Mouse (Mus musculus) forebrain, postnatal 0 days (tissue): ENCODE measurements at regions not wholly inside any gene's neighbourhood (a gene's known extent, or its start where the extent isn't known, plus 50 kb on each side); places are given as distances from the start of the nearest gene placed in this dataset.
A peak's percentile ranks its signal among the peaks of the same experiment; 100 is the strongest.

Source experiments
- ATAC-seq: fragments of 200-750 bp; cut with Nextera tagmentation; 2 replicates; pipeline ENCODE4 v1.8.0; 2017; ENCODE audit warnings: mild to moderate bottlenecking, moderate library complexity
- DNase-seq: peaks from one replicate; pipeline ENCODE4 v3.0.0-alpha.2; 2015
- H3K27ac ChIP-seq: fragments of 300-500 bp; sonication (generic); 2 replicates; pipeline ENCODE4 v1.5.1; 2014; ENCODE audit warnings: low read depth, mild to moderate bottlenecking, antibody characterized with exemption, low read length, moderate library complexity, mixed read lengths
- H3K27me3 ChIP-seq: fragments of 300-500 bp; sonication (generic); 2 replicates; pipeline ENCODE4 v1.6.1; 2014; ENCODE audit warnings: mild to moderate bottlenecking, low read length, mixed read lengths; ENCODE audit not compliant: insufficient read depth
- H3K36me3 ChIP-seq: fragments of 300-500 bp; sonication (generic); 2 replicates; pipeline ENCODE4 v1.6.1; 2014; ENCODE audit warnings: mild to moderate bottlenecking, moderate library complexity; ENCODE audit not compliant: insufficient read depth
- H3K4me1 ChIP-seq: fragments of 300-500 bp; sonication (generic); 2 replicates; pipeline ENCODE4 v1.6.1; 2014; ENCODE audit warnings: antibody characterized with exemption; ENCODE audit not compliant: insufficient read depth
- H3K4me2 ChIP-seq: fragments of 300-500 bp; sonication (generic); 2 replicates; pipeline ENCODE4 v1.6.1; 2014; ENCODE audit warnings: low read depth, mild to moderate bottlenecking, moderate library complexity
- H3K4me3 ChIP-seq: fragments of 300-500 bp; sonication (generic); 2 replicates; pipeline ENCODE4 v1.5.1; 2014; ENCODE audit warnings: low read depth, low read length, mixed read lengths
- H3K9ac ChIP-seq: fragments of 300-500 bp; sonication (generic); 2 replicates; pipeline ENCODE4 v1.6.1; 2014; ENCODE audit warnings: mild to moderate bottlenecking
- H3K9me3 ChIP-seq: fragments of 300-500 bp; sonication (generic); 2 replicates; pipeline ENCODE4 v1.6.1; 2016; ENCODE audit warnings: low read length
- CTCF ChIP-seq: sonication (generic); IDR thresholded peaks from 2 replicates; pipeline ENCODE4 v1.5.1; 2016; ENCODE audit warnings: antibody characterized with exemption, control low read depth, low read depth
- WGBS: fragments of 180-500 bp; shearing (Covaris S2); extraction: QIAGEN DNeasy Blood & Tissue Kit; methylation state at CpG from one replicate; pipeline ENCODE4 v1.1.7; 2014; 5-methylcytosine and 5-hydroxymethylcytosine counted together

- no peak overlapping the region for H3K4me2 ChIP-seq
- H3K27me3 ChIP-seq: no peaks in the 10 kb centered on the region
- no peaks in the 10 kb centered on the region for H3K36me3 ChIP-seq
- ATAC-seq: no peak
- no peak for TF ChIP-seq CTCF
- DNase-seq: no peak
- no peak overlapping the region for H3K9ac ChIP-seq
- 51% methylated on average over 2 of the region's 2 CpGs for WGBS
- H3K4me1 ChIP-seq: no peaks in the 10 kb centered on the region
- no peak overlapping the region for H3K27ac ChIP-seq
- H3K4me3 ChIP-seq: no peak overlapping the region
- H3K9me3 ChIP-seq: no peaks in the 10 kb centered on the region
These were observed 661.6 kb downstream of the Defb40 start for GRCm38 (mm10) chr8:18316488-18316887.

DNA sequence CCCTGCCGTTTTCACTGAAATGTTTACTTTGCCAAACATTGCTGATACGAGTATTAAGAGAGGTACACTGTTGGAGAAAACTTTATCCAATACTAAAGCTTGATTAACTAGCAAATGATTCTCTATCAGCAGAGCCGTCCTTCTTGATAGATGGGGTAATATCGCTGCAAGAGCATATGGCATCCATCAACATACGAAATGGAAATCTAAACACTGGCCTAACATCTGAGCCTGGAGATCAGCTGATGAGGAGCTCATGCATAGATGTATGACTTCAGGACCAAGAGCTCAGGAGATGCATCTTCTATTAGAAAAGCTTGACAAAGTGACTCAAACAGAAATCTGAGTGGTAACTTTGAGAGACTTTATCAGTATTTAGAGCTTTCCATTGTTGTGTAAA, 666.5 kb downstream of the Defb40 start:
- H3K9me3 ChIP-seq: no peaks in the 10 kb centered on the region
- H3K36me3 ChIP-seq: no peaks in the 10 kb centered on the region
- no peak for TF ChIP-seq CTCF
- ATAC-seq: no peak
- no peak overlapping the region for H3K27ac ChIP-seq
- no peak overlapping the region for H3K4me3 ChIP-seq
- no peaks in the 10 kb centered on the region for H3K4me1 ChIP-seq
- 61% methylated on average over 5 of the region's 5 CpGs for WGBS
- no peak overlapping the region for H3K9ac ChIP-seq
- DNase-seq: no peak
- H3K4me2 ChIP-seq: no peak overlapping the region
- no peaks in the 10 kb centered on the region for H3K27me3 ChIP-seq

DNA sequence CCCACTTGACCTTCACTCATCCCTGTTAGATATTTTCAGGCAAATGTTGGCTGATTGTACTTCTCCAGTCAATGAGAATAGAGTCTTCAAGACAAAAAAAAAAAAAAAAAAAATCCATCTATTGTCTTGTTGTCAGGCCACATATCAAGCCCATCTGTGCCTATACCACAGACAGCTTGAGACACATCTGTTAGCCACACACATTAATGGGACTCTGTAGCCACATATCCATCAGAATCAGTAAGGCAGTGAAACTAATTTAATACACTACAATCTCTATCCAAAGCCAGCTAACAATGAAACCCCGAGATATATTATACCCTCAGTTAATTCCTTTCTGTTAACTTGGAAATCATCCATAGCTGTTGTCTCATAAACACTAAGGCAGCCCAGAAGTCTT, 667.1 kb downstream of the Defb40 start:
- H3K9ac ChIP-seq: no peak overlapping the region
- H3K4me1 ChIP-seq: no peaks in the 10 kb centered on the region
- no peaks in the 10 kb centered on the region for H3K9me3 ChIP-seq
- TF ChIP-seq CTCF: no peak
- no peak for DNase-seq
- no peak; the same call in 1 of the 2 replicates for ATAC-seq
- no peak overlapping the region for H3K4me2 ChIP-seq
- no peaks in the 10 kb centered on the region for H3K36me3 ChIP-seq
- H3K4me3 ChIP-seq: no peak overlapping the region
- H3K27ac ChIP-seq: no peak overlapping the region
- no peaks in the 10 kb centered on the region for H3K27me3 ChIP-seq
- 29% methylated on average over 1 of the region's 1 CpGs for WGBS

DNA sequence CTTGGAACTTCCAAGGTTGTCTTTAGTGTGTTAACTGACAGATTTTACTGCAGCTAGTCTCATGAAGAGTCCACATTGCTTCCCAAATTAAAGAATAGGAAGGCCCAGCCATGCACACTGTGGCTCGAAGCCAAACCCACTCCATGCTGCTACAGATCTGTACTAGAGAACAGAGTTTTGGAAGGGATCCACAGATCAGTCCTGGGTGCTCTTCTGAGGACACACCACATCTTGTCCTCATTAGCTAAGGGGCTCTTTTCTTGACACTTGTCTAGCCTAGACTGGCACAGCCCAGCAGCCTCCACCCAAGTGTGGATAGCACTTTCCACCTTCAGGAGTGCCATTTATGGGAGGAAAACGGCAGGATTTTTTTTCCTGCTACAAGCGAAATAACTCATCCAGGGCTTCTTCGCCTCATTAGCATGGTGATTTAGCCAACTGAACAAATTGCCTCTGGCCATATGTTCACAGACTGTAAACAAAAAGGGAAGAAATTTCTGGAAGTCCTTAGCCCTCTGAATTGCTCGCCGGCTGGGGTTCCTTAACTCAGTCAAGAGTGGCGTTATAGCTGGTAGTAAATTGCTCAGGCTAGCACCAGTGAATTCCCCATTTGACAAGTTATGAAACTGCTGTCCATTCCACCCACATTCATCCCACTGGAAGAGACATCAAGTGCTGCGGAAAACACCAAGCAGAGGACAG, 690.4 kb downstream of the Defb40 start:
- DNase-seq (peak; percentile 22), ATAC-seq (peak; percentile 55)
- Histone ChIP-seq H3K9me3 (no peaks in the 10 kb centered on the region), H3K27ac (no peak overlapping the region), H3K4me2 (no peak overlapping the region), H3K4me3 (no peak overlapping the region), H3K9ac (no peak overlapping the region), H3K27me3 (no peaks in the 10 kb centered on the region), H3K36me3 (no peaks in the 10 kb centered on the region), H3K4me1 (no peaks in the 10 kb centered on the region)
- TF ChIP-seq CTCF: no peak
- WGBS: 50% methylated on average over 8 of the region's 8 CpGs

DNA sequence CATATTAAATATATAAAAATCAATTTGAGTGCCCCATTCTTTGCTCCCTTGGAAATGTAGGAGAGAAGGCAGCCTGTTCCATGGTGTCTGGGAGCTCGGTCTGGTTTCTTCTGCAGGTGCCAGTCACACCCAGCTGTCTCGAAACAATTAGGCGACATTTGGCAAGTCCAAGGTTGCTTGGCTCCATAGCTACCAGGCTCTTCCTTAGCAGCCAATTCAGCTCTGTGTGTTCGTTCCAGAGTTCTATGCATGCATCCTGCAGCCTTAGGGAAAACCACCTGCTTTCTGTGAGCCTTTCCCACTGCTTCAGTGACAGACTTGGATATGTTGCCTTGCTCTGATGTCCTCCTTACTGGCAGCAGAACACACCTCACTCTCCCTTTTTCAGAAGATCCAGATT, 698.1 kb downstream of the Defb40 start:
- Histone ChIP-seq H3K9ac (no peak overlapping the region), H3K27me3 (no peaks in the 10 kb centered on the region), H3K4me2 (no peak overlapping the region), H3K4me3 (no peak overlapping the region), H3K27ac (no peak overlapping the region), H3K4me1 (no peaks in the 10 kb centered on the region), H3K36me3 (no peaks in the 10 kb centered on the region), H3K9me3 (no peaks in the 10 kb centered on the region)
- peak; percentile 84 for ATAC-seq
- 44% methylated on average over 4 of the region's 4 CpGs for whole genome bisulfite sequencing
- DNase-seq: peak; percentile 50
- TF ChIP-seq CTCF: no peak

GRCm38 (mm10) chr8:18268301-18268700, 709.8 kb downstream of the Defb40 start:
- no peak overlapping the region for H3K4me2 ChIP-seq
- no peaks in the 10 kb centered on the region for H3K27me3 ChIP-seq
- peak; percentile 72 for DNase-seq
- no peaks in the 10 kb centered on the region for H3K9me3 ChIP-seq
- no peak overlapping the region for H3K27ac ChIP-seq
- H3K9ac ChIP-seq: no peak overlapping the region
- H3K4me1 ChIP-seq: no peaks in the 10 kb centered on the region
- WGBS: 45% methylated on average over 7 of the region's 7 CpGs
- no peak overlapping the region for H3K4me3 ChIP-seq
- no peaks in the 10 kb centered on the region for H3K36me3 ChIP-seq
- peak; percentile 90 for ATAC-seq
- TF ChIP-seq CTCF: no peak

DNA sequence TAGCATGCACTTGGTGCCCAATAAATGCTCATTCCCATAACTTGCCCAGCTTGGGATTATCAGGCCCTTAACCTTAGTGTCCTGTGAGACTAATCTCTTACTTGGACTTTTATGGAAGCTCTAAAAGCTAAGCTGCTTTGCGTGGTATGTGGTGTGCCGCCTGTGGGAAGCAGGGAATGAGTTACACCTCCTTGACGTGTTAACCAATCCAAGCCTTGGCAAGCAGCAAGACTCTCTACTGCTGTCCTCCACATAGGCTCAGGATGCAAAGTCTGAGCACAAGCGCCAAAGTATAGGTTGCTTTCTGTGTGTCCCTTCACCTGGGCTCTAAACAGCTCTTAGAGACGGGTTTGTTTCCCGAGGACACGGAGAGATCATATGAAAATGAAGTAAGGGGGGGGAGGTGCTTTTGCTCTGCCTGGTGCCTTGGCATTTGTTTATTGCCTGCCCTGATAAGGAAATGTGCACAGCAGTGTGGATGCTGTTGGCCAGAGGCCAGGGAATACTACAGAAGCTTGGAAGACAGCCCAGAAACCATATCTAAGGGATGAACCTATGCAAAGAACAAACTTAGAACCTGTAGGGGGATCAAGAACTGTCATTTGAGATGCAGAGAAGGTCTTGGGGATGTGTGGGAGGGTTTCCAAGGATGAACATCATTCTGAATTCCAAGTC, 719.6 kb downstream of the Defb40 start:
- ATAC-seq (no peak), DNase-seq (peak; percentile 34)
- Histone ChIP-seq H3K9me3 (no peaks in the 10 kb centered on the region), H3K4me3 (no peak overlapping the region), H3K36me3 (no peaks in the 10 kb centered on the region), H3K27me3 (no peaks in the 10 kb centered on the region), H3K27ac (no peak overlapping the region), H3K4me2 (no peak overlapping the region), H3K4me1 (no peaks in the 10 kb centered on the region), H3K9ac (no peak overlapping the region)
- no peak for TF ChIP-seq CTCF
- 68% methylated on average over 7 of the region's 7 CpGs for WGBS
